Mouse (Mus musculus) bone marrow, adult 2 months (tissue): ENCODE data around the gene Masp2. TPM values are rescaled to one million over a fixed set of nuclear protein-coding genes. Genes with fewer than 3 reads are reported as not detected.

Experiments
- H3K27ac ChIP-seq: fragments of 200-500 bp; 2 replicates; pipeline ENCODE4 v1.5.1; 2012; ENCODE audit warnings: low read depth, mild to moderate bottlenecking, control low read depth, inconsistent platforms, low read length; ENCODE audit not compliant: control insufficient read depth, poor library complexity, insufficient read depth
- H3K4me1 ChIP-seq: fragments of 200-500 bp; 2 replicates; pipeline ENCODE4 v1.6.1; 2011; ENCODE audit warnings: low read length; ENCODE audit not compliant: control insufficient read depth, insufficient read depth
- H3K4me3 ChIP-seq: fragments of 200-500 bp; replicated peaks from 2 replicates; pipeline ENCODE3; 2011; ENCODE audit warnings: mild to moderate bottlenecking, low read depth, low read length, control low read depth; ENCODE audit not compliant: control insufficient read depth
- CTCF ChIP-seq: fragments of 200-500 bp; IDR thresholded peaks from 2 replicates; pipeline ENCODE4 v1.5.1; 2011; ENCODE audit warnings: low read length, control low read depth; ENCODE audit not compliant: control insufficient read depth, insufficient read depth
- POLR2A ChIP-seq: fragments of 200-500 bp; IDR thresholded peaks from 2 replicates; pipeline ENCODE4 v1.6.1; 2011; ENCODE audit warnings: low read depth, mild to moderate bottlenecking, control low read depth, low read length, borderline replicate concordance; ENCODE audit not compliant: control insufficient read depth
- WGBS: fragments of 180-500 bp; shearing (Covaris S2); methylation state at CpG from one replicate; pipeline ENCODE4 v1.1.7; 2018; 5-methylcytosine and 5-hydroxymethylcytosine counted together
- polyA plus RNA-seq: library from polyadenylated mRNA; stranded (reverse); fragments of >200 nt; gene quantifications from 2 replicates; pipeline ENCODE4 v1.2.4, GENCODE M21; 2011; ENCODE audit warnings: low replicate concordance; ENCODE audit not compliant: missing spikeins, insufficient read depth, insufficient read length

The Masp2 gene
- polyA plus RNA-seq, 1 experiment: 2.6 TPM

DNA sequence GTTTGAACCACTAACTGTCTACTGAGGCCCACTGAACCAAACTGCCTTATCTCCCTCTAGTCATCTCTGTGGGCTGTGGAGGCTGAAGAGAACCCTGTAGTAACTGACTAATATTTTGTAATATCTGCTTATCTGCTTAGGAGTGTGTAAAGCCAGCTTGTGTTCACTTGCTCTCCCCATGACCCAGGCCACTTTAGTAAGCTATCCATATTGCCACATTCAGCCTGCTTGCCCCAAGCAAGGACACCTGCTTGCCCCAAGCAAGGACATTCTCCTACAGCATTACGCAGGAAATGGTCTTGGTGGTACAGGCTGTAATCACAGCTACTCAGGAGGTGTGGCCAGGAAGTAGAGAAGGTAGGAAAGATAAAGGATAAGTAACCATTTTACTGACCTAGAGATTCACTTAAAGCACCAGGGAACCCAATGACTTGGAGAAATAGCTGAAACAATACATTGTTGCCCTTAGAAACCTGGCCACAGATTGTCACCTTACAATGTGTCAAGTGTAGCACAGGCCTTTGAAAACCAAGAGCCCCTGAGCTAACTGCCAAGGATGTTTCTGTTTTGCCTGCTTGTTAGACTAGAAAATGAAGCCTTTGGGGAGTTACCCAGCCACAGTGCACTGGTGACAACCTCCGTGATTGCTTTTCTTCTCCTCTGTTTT is 31.2 kb downstream of the Masp2 start:
- no peak overlapping the region for H3K4me3 ChIP-seq
- no peak for TF ChIP-seq POLR2A
- TF ChIP-seq CTCF: no peak

DNA sequence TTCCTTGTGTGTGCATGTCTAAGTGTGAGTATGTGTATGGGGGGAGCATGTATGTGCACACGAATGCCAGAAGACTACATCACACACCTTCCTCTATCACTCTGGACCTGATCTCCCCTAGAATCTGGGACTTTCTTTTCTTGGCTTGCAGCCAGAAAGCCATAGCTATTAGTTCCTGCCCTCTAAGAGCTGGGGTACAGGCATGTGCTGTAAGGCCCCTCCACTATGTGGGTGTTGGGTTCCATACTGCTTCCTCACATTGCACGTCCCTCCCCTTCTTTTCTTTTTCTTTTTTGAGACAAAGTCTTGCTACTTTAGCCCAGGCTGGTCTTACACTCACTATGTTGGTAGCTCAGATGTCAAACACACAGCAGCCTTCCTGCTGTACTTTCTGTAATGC is 33.0 kb downstream of the Masp2 start:
- no peak for TF ChIP-seq POLR2A
- TF ChIP-seq CTCF: no peak
- H3K4me1 ChIP-seq: no peaks in the 10 kb centered on the region; the same call in 1 of the 2 replicates
- no peak overlapping the region for H3K4me3 ChIP-seq
- 69% methylated on average over 2 of the region's 2 CpGs for WGBS
- no peak overlapping the region for H3K27ac ChIP-seq

More for the DNA sequence above, 31.2 kb downstream of the Masp2 start:
- WGBS: 31% methylated on average over 2 of the region's 2 CpGs
- Histone ChIP-seq H3K27ac (no peak overlapping the region), H3K4me1 (no peaks in the 10 kb centered on the region; the same call in 1 of the 2 replicates)

GRCm38 (mm10) chr4:148638302-148638701 is 35.9 kb downstream of the Masp2 start:
- no peak for TF ChIP-seq CTCF
- no peaks in the 10 kb centered on the region; the same call in 1 of the 2 replicates for H3K4me1 ChIP-seq
- 27% methylated on average over 9 of the region's 9 CpGs for WGBS

DNA sequence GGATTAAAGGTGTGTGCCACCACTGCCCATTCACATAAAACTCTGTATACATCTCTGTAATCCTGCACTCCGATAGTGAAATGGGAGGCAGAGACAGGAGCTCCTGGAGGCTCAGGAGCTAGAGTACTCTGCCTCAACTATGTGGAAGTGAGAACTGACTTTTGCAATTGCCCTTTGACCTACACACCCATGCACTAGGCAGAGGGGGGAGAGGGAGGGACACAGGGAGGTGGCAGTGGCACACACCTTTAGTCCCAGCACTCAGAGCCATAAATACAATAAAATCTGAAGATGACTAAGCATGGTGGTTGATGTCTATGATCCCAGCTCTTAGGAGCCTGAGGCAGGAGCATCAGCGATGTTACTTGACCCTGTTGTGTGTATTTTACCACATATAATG is 37.1 kb downstream of the Masp2 start:
- WGBS: 84% methylated on average over 2 of the region's 2 CpGs

More at GRCm38 (mm10) chr4:148638302-148638701, 35.9 kb downstream of the Masp2 start:
- Histone ChIP-seq H3K27ac (no peak overlapping the region), H3K4me3 (no peak overlapping the region)

GRCm38 (mm10) chr4:148641121-148641520 is 38.8 kb downstream of the Masp2 start:
- TF ChIP-seq CTCF: no peak
- no peak for TF ChIP-seq POLR2A
- Histone ChIP-seq H3K4me3 (no peak overlapping the region), H3K4me1 (no peaks in the 10 kb centered on the region; the same call in 1 of the 2 replicates), H3K27ac (no peak overlapping the region)
- WGBS: 90% methylated on average over 5 of the region's 5 CpGs

More for the DNA sequence above, 37.1 kb downstream of the Masp2 start:
- no peak for TF ChIP-seq CTCF
- no peak for TF ChIP-seq POLR2A
- no peaks in the 10 kb centered on the region; the same call in 1 of the 2 replicates for H3K4me1 ChIP-seq
- no peak overlapping the region for H3K27ac ChIP-seq
- H3K4me3 ChIP-seq: no peak overlapping the region

- Histone ChIP-seq H3K4me1 (no peaks in the 10 kb centered on the region; the same call in 1 of the 2 replicates), H3K27ac (no peak within 1 kb of the TSS), H3K4me3 (no peak within 1 kb of the TSS)
- no peak for TF ChIP-seq POLR2A
- no peak for TF ChIP-seq CTCF
- WGBS: 25% methylated on average over 15 of the region's 15 CpGs
Observed at GRCm38 (mm10) chr4:148643291-148644156, 41.2 kb downstream of the Masp2 start, which contains the start of gene Gm572. TSS of gene Gm572 (plus strand) at chr4:148643317.

DNA sequence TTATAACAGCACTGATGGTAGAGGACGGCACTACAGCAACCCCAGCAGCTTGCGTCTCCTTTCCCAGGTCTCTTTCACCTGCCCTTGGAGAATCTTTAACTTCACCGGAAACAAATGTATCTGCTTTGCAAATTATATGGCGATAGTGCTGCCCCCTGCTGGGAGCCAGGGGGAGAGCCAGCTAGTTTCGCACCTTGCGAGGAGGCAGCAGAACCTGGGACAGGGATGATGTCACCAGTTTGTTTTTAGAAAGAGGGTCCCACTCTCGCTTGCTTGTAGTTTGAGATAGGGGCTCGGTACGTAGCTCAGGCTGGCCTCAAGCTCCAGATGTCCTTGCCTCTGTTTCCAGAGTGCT is 41.8 kb downstream of the Masp2 start:
- no peak for TF ChIP-seq POLR2A
- peak; percentile 85 for TF ChIP-seq CTCF
- no peak overlapping the region for H3K27ac ChIP-seq
- H3K4me1 ChIP-seq: no peaks in the 10 kb centered on the region; the same call in 1 of the 2 replicates
- WGBS: 4% methylated on average over 9 of the region's 9 CpGs
- H3K4me3 ChIP-seq: no peak overlapping the region

GRCm38 (mm10) chr4:148644926-148645325 is 42.6 kb downstream of the Masp2 start:
- TF ChIP-seq CTCF (no peak), POLR2A (no peak)
- Histone ChIP-seq H3K27ac (no peak overlapping the region), H3K4me1 (no peaks in the 10 kb centered on the region), H3K4me3 (no peak overlapping the region)
- 73% methylated on average over 6 of the region's 6 CpGs for WGBS

GRCm38 (mm10) chr4:148646616-148647015 is 44.3 kb downstream of the Masp2 start:
- no peaks in the 10 kb centered on the region for H3K4me1 ChIP-seq
- H3K4me3 ChIP-seq: no peak overlapping the region
- 57% methylated on average over 11 of the region's 11 CpGs for WGBS
- TF ChIP-seq CTCF: no peak
- no peak for TF ChIP-seq POLR2A
- H3K27ac ChIP-seq: no peak overlapping the region
